Mouse (Mus musculus) fat pad, adult 2 months (tissue): ENCODE data around the gene Thsd7b.

ENCODE experiments used
- DNase-seq: peaks from one replicate; pipeline ENCODE4 v3.0.0-alpha.2; 2011; ENCODE audit warnings: low read depth, low spot score; ENCODE audit errors: extremely low read depth

Gene Thsd7b

DNA sequence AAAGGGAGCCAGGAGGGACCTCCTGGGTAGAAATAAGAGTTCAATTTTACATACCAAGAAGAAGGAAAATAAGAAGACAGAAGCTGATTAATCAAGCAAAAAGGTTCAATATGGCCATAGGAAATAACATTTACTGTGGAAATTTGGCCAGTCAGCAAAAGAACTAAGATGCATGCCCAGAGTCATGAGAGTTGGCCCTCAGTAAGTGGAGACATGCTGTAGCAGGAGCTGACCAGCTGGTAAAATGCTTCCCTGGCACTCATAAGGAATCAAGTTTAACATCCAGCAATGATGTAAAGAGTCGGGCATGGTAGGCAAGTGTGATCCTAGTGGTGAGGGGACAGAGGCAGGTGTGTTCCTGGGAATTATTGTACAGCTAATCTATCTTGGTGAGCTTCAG lies 243.3 kb downstream of the Thsd7b start:
- DNase-seq = no peak

DNA sequence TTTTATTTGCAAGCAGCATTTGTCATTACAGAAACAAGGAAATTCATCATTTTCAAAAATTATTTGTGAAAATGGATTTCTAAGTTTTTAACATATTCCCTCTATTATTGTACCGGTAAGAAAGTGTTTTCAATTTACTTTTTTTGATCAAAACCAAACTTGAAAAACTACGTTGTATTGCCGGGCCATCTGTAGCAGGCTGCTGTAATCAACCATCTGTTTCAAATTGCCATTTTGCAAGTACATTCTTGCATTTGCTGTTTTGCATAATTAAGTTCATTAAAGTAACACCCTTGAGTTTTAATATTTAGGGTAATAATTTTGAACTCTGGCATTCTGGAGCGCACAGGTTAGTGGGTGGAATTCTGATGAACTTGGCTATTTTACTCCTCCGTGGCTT lies 246.6 kb downstream of the Thsd7b start:
- DNase-seq = no peak

DNA sequence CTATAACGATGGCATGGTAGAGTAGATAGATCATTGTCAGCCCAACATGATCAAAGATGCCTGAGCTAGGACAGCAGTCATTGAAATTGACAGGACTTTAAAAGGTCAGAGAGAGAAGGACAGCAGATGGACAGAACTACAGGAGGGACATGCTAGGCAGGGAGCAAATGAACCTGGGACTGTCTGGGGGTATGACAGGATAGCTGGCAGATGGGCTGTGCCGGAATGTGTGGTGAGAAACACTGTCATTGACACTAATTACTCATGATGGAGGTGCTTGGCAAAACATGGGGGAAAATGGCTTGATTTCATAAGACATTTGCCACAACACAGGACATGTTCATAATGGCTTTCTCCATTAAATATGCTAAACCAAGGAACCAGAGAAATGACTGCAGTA lies 253.9 kb downstream of the Thsd7b start:
- no peak for DNase-seq

DNA sequence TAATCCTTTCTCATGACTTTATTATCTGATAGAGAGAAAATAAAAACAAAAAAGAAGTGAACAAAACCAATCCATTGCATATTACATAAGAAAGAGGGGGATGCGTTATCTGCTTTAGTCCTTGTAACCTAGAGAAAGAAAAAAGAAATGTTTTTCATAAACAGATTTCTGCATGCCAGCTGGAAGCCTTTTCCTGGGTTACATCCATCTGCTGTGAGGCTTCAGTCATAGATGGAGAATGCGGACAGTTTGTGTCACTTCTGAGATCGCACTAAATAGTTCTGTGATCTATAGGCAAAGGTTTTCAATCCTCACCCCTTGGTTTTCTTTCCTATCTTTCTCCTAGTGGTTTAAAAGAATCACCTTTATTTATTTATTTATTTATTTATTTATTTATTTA lies 259.1 kb downstream of the Thsd7b start:
- DNase-seq = no peak

DNA sequence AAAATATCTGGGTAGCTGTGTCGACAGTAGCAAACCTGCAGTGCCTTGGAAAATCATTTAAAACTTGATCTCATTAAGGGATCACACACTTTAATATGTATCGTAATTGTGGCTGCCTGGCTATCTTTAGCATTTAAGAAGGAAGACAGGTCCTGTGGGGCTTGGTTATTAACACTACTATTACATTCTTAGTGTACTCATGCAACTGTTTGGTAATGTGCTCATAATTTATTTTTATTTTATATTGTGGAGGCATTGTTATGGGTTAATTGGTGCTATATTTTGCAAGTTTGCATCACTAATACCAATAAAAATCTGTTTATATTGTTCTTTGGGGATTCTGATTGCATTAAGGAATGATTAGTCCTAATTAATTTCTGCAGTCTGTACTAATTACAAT lies 265.4 kb downstream of the Thsd7b start:
- DNase-seq = no peak

DNA sequence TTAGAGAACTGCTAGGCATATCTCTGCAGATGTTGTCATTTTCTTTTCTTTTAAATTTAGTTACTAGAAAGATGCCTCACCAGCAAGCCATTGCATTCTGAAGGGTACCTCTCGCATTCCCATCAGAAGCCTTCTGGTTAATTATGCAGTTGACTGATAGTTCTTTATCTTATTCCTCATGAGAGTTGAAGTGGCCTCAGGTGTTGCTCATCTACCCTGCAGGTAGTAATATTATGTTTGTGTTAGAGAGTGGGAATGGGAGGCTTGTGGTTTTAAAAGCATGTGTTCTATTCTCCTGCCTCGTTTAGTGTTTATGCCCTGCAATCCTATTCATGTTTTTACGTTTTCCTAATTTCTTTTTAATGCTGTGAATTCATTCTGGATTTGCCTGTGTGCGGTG lies 265.9 kb downstream of the Thsd7b start:
- no peak for DNase-seq

DNA sequence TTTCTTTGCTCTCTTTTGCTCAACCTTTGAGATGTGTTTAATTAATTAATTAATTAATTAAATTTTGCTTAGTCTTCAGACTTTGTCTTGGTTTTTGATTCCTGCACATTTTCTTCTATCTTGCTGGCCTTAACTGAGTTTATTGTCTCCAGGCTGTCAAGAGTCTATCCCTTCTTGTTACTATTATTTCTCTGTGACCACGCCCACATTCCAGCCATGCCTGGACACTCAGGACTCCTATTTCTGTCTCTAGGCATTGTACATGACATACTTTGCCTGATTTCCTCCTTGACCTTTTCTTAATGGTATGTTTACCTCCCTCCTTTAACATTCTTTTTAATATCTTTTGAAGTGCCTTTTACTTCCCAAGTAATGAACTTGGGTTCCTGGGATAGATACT lies 267.6 kb downstream of the Thsd7b start:
- no peak for DNase-seq

DNA sequence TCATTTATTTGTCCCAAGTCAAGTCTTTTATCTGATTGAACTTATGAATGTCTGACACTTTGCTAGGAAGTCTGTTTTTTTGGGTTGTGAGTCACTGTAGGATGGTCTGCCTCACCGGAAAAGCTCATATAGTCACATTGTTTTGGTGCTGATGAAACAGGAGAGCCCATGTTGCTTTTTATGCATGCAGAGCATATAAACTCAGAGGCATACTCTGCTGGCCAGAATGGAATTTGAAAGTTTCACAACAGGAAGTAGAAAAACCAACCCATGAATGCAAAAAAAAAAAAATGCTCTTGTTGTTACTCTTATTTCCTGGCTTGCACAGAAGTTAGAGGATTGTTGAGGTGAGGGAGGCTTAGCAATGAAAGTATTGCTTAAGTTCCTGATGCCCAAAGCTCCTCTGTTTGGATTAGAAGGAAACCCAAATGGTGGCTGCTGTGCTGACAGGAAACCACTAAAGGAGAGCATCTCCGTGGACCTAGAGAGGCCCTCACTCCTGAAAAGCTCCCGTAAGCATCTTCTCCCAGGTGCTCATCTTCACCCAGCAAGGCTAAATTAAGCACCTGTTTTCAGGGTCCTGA lies 269.6 kb downstream of the Thsd7b start:
- DNase-seq = no peak

DNA sequence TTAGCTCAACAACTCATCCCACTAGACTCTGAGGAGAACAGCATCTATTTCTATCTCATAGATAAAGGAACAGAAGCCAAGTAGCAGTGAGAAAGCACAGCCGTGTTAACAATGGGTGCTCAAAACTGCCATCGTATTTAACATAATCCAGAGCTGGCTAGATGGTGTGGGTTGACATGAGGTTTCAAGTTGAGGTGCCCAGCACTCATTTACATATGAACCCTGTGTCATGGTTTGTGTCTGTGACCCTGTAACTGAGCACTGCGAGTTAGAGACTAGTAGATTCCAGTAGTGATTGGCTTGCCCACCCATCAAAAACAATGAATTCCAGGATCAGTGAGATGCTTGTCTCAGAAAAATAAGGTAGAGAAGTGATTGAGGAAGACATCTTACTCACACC lies 270.1 kb downstream of the Thsd7b start:
- DNase-seq = no peak

DNA sequence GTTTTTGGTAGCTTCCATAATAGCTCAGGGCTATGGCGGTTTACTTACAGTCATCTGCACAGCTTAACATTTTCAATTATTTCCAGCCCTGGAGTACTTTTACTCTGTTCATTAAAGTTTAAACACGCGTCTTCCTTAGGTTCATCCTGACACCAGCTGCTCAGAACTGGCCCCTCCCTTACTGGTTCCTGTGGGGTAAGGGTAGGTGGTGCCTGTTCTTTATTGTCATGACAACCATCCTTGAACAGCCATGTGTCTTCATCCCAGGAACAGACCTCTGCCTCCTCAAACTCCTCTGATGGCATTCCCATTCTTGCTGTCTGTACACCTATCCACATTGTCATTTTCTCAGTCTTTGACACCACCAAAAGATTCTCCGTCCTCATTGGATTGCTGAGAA lies 285.0 kb downstream of the Thsd7b start:
- DNase-seq = no peak

DNA sequence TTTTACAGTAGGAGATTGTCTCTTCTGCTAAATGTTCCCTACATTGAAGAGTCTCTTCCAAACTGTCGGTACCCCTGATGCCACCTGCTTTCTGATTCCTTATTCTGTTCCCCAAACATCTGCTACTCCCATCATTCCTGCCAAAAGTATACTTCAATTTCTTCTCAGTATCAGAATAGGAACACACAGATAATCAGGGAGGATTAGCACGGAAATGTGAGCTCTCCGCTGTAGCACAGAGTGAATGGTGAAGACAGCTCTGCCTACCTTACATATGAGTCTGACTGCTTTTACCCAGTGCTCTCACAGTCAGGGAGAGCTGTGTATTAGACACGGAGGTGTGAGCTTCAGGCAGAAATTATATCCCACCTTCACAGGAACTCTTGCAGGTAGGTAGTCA lies 286.0 kb downstream of the Thsd7b start:
- no peak for DNase-seq

DNA sequence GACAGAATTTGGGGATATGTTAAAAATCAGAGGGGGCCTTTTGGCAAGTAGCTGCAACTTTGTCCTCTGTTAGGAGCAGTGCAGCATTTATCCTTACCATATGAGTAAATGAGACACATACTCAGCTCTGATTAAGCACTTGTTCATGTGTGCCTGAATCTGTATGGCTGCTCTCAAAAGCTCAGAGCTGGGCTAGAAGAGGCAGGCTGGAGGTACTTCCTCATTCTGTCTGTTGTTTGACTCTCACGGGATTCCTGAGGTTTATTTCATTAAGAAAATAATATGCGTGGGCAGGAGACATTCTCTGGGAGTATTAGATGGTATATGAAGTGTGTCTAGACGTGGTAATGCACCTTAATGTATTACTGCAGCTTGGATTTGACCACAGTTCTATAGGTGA lies 286.7 kb downstream of the Thsd7b start:
- no peak for DNase-seq

DNA sequence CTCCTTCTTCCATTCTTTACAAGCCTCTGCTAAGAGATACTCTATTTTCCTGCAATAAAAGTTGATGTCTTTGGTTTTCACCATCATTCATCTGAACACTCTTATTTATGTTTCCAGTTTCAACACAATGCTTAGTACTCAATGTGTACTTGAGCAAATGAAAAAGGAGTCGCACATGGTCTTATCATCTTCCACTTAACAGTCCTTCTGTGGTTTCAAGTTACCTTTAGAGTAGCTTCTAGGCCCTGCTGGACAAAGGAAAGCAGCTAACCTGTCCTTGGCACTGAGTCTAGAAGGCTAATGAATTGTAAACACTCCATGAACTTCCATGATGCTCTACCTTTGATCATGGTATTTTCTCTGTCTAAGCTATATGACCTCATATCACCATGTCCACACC lies 289.6 kb downstream of the Thsd7b start:
- no peak for DNase-seq

DNA sequence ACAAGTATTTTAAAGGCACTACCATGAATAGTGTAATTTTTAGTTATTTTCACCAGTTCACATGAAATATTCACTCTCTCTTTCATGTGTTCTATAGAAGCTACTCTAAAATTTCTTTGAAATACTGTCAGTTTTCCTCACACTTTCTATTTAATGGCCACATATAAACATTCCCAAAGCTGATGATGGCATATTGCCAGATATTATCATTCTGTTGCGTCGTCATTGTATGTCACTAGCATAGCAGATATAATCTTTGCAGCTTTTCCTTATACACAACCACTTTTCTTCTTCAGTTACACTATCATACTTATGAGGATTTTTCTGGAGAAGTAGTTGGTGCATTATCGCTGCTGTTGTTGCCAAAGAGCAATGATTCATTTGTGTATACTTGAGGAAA lies 297.4 kb downstream of the Thsd7b start:
- no peak for DNase-seq

DNA sequence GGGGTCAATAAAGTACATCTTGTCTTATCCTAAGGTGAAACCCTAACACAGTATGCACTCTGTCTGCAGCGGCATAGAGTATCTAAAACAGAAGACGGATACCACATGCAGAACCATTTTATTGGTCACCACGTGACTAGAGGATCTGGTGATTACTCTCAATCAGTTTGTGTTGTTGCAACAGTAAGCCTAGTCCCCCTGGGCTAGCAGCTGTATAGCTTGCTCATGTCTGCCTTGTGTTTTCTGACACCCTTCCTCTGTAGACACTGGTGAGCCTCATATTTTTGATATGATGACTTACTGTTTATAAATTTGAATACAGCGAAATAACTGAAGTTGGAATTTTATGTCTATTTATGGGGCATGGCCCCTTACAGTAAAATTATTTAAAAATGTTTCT lies 306.9 kb downstream of the Thsd7b start:
- no peak for DNase-seq

DNA sequence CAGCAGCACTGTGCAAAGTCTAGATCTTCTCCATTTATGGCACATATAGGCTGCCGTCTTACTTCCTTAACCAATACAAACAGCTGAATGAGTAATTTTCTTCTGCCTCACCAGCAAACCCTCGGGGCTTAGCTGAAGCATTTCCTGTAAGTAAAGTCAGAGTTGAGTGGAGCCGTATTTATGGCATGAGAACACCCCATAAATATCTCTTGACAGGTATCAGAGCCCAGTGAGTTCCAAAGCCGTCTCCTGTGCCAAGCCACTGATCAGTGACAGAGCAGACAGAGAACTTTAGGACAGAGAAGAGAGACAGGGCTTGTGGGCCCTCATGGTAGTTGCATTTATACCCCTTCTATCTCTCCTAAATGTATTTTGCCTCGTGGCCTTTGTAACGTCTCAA lies 313.5 kb downstream of the Thsd7b start:
- DNase-seq = no peak

DNA sequence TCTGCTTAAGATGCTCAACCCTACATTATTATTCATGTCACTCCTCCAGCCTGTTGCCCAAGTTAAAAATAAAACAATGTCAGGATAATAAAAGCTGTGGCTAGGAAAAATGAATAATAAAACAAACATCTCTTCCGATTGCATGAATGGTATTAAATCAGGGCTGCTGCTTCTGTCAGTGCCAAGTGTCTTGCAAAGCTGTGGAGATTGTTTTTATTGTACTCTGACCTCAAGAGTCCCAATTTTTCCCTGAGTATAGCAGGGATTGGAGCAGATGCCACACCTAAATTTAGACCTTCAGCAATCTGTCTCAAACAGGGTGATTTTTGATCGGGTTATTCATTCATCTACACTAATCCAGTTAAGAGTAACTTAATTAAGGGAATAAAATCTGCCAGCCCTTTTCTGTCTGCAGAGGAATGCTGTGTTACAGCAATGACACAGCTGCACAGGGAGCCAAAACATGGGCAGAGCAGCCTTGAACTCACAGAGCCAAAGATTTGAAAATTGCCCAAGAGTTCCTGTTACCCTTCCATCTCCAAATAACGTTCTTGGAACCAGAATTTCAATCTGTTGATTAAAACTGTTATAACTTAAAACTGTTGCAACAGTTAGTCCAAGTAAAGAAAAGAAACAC lies 316.4 kb downstream of the Thsd7b start:
- DNase-seq = no peak

DNA sequence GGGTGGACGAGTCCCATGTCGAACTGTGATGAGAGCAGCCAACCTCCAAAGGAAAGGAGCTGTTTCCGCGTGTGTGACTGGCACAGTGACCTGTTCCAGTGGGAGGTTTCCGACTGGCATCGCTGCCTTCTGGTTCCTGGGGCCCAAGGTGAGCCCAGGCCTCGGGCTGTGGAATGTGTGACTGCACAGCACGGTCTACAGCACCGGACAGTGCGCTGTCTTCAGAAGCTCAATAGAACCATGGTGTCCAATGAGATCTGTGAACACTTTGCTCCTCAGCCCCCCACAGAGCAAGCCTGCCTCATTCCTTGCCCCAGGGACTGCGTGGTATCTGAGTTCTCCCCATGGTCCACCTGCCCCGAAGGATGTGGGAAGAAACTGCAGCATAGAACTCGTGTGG lies 322.3 kb downstream of the Thsd7b start:
- DNase-seq = no peak

DNA sequence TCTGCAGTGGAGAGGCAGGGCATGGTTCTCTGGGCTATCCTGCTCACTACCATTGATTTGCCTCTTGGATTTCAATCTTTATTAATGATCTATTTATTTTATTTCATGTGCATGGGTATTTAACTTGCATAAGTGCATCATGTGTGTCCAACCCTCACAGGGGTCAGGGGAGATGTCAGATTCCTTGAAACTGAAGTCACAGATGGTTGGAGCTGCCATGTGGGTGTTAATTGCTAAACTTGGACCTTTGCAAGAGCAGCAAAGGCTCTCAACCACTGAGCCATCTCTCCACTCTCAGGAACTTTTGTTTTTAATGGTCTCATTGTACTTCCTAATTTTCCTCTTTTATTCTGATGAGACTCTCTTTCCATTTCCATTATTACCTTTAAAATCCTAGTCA lies 327.8 kb downstream of the Thsd7b start:
- no peak for DNase-seq

DNA sequence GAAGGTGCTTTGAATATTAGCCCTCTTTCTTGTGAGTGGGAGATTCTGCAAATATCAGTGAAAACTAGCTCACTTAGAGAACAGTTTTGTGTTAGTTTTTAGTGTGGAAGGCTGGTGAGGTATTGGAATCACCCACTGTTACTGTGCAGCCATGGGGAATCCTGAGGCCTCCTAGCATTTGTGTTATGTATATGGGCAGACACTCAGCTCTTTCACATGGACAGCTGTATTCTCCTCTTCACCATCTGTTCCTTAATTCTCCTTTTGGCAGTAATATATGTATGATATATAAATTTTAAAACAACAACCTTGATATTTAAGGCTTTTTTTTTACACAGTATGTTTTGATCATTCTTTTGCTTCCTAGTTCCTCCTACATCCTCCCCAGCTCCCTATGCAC lies 329.2 kb downstream of the Thsd7b start:
- no peak for DNase-seq

DNA sequence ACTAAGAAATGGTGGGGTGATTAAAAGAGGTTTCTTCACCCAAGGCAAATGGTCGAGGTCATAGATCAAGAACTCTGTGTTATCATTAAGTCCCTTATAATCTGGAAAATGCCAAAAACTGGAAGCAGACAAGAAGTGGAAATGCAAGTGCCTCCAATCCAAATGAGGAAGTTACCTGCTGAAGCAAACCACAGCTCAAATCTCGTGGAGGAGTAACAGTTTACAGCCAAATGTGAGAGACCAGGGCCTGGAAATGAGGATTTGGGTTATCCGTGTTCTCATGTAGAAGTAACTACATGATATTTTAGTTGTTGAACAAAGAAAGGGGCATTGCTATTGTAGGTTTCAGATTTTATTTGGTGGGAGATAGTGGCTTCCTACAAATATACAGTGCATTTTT lies 335.3 kb downstream of the Thsd7b start:
- no peak for DNase-seq

DNA sequence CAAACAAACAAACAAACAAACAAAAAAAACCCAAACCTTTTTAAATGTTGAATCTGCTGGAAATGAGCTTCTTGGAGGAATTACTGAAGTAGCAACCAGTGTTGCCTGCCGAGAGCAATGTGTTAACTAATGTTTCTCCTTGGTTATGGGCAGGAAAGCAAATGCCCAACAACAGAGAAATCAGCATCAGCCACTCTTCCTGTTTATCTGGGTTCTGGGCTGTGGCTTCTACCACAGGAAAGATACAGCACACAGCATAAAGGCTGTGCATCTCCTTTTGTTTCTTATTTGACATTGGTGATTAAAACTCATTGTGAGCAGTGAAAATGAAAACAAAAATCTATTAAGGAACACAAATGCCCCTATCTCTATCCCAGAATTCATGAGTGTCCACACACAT lies 343.0 kb downstream of the Thsd7b start:
- no peak for DNase-seq
